Mouse (Mus musculus) spleen, postnatal 14 days (tissue): ENCODE measurements around the gene Tprgl.

Source experiments
- DNase-seq, 2 experiments: peaks; one replicate each; pipeline ENCODE4 v3.0.0; 2021 to 2022; ENCODE audit warnings: low spot score in 2 of 2

Tprgl gene

DNA sequence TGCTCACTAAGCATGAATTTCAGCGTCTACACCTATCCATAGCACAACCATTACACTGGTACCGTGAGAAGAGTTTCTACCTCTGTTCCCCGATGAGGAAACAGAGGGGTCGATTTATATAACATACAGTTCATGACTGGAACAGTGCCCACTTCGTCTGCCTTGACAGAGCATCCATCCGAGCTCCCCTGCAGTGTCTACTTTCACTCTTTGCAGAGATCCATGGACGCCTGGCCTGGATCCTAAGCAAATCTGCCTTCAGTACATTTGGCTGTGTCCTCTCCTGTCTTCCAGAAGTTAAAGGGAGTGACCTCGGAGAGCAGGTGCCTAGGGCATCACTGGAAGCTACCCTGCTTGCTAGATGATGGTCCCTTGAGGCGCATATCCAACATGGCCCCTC is 41.3 kb downstream of the Tprgl start:
- no peak for DNase-seq

- peak in 1 of 2 experiments; percentile 24 for DNase-seq
These were observed 41.7 kb downstream of the Tprgl start for GRCm38 (mm10) chr4:154118782-154119181.

GRCm38 (mm10) chr4:154116421-154116820 is 44.0 kb downstream of the Tprgl start:
- no peak for DNase-seq

GRCm38 (mm10) chr4:154109850-154110243 is 50.6 kb downstream of the Tprgl start:
- DNase-seq, result no peak

- DNase-seq, result no peak
These were observed 51.1 kb downstream of the Tprgl start for GRCm38 (mm10) chr4:154109216-154109849.
